Mouse (Mus musculus): Measurements from ENCODE around the gene Sprn.

The Sprn gene

DNA sequence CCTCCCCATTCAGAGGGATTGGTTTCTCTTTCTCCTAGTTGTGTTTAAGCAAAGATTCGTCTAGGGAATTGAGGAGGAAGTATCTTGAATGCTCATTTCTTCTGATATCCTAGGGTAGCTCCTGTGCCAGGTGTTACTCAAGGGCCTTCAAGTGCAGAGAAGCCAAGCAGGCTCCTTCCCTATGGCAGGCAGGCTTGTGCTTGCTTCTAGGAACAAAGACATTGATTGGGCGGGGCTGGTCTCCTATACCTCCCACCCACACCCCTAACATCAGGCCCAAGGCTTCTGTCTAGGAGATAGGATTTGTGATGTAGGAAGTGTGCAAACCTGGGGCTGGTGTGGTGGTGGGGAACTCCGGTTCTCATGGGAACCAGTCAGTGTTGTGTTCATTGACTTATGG lies 27.7 kb downstream of the Sprn start:
- Histone ChIP-seq H3K36me3 (ENCODE audit: control insufficient read depth, insufficient read depth, low read length, poor library complexity, severe bottlenecking) (no peaks in the 10 kb centered on the region), H3K27me3 (ENCODE audit: control insufficient read depth, insufficient read depth, low read length, poor library complexity, severe bottlenecking) (no peaks in the 10 kb centered on the region)
- no peak for DNase-seq (ENCODE audit: low read depth, low spot score)

DNA sequence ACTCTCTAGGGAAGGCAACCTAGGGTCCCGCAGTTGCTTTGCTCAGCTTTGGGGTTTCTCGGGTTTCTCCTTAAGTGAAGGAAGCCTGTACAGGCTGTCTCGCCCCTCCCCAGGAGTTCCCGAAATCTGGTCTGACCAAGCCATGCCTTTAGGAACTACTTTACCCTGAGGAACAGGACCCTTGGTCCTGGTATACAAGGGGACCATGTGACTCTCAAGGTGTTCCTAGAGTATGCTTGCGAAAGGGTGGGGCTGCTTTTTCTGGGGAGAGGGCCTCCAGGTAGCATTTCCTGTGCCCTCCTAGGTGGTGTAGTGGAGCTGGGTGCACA lies 28.7 kb downstream of the Sprn start:
- H3K27me3 ChIP-seq (ENCODE audit: control insufficient read depth, insufficient read depth, low read length, poor library complexity, severe bottlenecking): no peaks in the 10 kb centered on the region
- peak; percentile 6 for DNase-seq (ENCODE audit: low read depth, low spot score)

DNA sequence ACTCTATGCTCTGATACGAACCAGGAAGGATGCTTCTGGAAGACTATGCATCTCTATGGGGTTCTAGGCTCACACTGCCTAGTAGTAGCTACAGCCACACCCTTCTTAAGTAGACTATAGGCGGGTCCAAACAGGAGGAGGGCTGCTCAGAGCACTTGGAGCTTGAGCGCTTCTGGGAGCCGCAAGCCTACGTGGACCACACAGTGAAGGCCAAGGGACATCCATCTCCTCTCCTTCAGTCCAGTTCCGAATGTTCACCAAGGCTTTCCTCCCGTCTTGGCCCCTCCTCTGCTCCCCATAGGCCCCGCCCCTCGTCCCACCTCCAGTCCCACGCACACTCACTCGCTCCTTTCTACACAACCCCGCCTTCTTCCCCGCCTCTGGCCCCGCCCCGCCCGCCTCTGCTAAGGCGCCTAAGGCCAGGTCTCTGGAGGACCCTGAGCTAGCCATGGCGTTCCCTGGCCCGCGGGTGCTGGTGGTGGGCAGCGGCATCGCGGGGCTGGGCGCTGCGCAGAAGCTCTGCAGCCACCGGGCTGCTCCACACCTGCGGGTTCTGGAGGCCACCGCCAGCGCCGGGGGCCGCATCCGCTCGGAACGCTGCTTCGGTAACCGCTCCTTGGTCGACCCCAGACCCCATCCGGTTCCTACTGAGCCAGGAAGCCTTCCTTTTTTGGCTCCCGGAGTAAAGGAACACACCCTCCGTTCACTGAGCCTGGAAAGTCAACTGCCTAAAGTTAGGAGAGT lies 29.2 kb downstream of the Sprn start:
- peak; percentile 92 for DNase-seq (ENCODE audit: low read depth, low spot score)
- no peaks in the 10 kb centered on the region for H3K27me3 ChIP-seq (ENCODE audit: control insufficient read depth, insufficient read depth, low read length, poor library complexity, severe bottlenecking)
- no peaks in the 10 kb centered on the region for H3K36me3 ChIP-seq (ENCODE audit: control insufficient read depth, insufficient read depth, low read length, poor library complexity, severe bottlenecking)

More for the DNA sequence above, 28.7 kb downstream of the Sprn start:
- no peaks in the 10 kb centered on the region for H3K36me3 ChIP-seq (ENCODE audit: control insufficient read depth, insufficient read depth, low read length, poor library complexity, severe bottlenecking)

DNA sequence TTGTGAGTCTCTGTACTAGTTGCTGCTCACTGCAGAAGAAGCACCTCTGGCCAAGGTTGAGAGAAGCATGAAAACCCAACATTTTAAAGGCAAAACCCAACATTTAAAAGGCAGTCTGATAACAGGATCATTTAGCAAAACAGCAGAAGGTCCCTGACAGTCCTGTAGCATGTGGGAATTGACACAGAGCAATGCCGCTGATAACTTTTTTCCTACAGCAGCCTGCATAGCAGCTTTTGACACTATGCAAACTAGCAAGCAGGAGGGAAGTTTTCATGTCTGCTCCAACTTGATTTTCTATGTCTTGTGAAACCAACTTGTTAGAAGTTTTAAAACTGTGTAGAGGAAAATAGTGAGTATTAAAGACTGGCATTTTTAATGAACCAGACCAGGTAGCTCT lies 30.3 kb downstream of the Sprn start:
- Histone ChIP-seq H3K27me3 (ENCODE audit: control insufficient read depth, insufficient read depth, low read length, poor library complexity, severe bottlenecking) (no peaks in the 10 kb centered on the region), H3K36me3 (ENCODE audit: control insufficient read depth, insufficient read depth, low read length, poor library complexity, severe bottlenecking) (no peaks in the 10 kb centered on the region)
- no peak for DNase-seq (ENCODE audit: low read depth, low spot score)

DNA sequence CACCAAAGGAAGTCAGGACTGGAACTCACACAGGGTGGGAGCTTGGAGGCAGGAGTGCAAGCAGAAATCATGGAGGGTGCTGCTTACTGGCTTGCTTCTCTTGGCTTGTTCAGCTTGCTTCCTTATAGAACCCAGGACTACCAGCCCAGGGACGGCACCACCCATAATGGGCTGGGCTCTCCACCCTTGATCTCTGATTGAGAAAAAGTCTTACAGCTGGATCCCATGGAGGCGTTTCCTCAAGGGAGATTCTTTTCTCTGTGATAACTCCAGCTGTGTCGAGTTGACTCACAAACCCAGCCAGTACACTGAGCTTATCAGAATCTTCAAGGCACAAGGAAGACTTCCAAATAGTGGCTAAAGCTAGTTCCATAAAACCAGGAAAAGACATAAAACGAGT lies 31.9 kb downstream of the Sprn start:
- Histone ChIP-seq H3K36me3 (ENCODE audit: control insufficient read depth, insufficient read depth, low read length, poor library complexity, severe bottlenecking) (no peaks in the 10 kb centered on the region), H3K27me3 (ENCODE audit: control insufficient read depth, insufficient read depth, low read length, poor library complexity, severe bottlenecking) (no peaks in the 10 kb centered on the region)
- no peak for DNase-seq (ENCODE audit: low read depth, low spot score)

DNA sequence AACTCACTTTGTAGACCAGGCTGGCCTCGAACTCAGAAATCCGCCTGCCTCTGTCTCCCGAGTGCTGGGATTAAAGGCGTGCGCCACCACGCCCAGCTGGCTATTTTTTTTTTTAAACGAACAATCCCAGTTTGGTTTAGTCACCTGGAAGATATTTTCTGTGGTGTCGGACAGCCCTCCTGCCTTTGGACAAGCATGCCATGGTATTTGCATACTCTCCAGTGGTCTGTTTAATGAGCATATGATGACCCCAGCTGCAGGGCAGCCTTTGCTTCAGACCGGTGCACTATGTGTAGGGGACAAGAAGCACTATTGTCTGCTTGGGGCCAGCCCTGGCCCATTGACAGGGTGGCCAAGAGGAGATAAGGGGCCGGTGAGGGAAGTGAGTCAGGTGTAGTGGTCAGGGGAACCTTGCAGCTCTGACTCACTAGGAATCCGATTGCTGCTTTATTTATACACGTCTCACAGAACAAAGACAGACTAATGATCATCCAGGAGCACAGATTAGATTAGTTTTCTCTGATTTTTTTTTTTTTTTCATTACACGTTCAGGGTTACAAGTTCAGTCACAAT lies 33.3 kb downstream of the Sprn start:
- Histone ChIP-seq H3K27me3 (ENCODE audit: control insufficient read depth, insufficient read depth, low read length, poor library complexity, severe bottlenecking) (no peaks in the 10 kb centered on the region), H3K36me3 (ENCODE audit: control insufficient read depth, insufficient read depth, low read length, poor library complexity, severe bottlenecking) (no peaks in the 10 kb centered on the region)
- DNase-seq (ENCODE audit: low read depth, low spot score): no peak

DNA sequence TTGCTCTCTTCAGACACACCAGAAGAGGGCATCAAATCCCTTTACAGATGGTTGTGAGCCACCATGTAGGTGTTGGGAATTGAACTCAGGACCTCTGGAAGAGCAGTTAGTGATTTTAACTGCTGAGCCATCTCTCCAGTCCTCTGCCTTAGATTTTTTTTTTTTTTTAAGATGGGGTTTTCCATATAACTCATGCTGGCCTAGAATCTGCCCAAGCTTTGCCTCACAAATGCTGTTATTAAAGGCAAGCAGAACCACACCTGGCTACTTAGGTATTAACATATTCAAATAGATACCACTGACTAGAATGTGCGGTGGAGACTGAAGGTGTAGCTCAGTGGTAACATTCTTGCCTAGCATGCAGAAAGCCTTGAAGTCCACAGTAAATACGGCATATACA lies 34.2 kb downstream of the Sprn start:
- DNase-seq (ENCODE audit: low read depth, low spot score): no peak
- H3K27me3 ChIP-seq (ENCODE audit: control insufficient read depth, insufficient read depth, low read length, poor library complexity, severe bottlenecking): no peaks in the 10 kb centered on the region
- no peaks in the 10 kb centered on the region for H3K36me3 ChIP-seq (ENCODE audit: control insufficient read depth, insufficient read depth, low read length, poor library complexity, severe bottlenecking)

DNA sequence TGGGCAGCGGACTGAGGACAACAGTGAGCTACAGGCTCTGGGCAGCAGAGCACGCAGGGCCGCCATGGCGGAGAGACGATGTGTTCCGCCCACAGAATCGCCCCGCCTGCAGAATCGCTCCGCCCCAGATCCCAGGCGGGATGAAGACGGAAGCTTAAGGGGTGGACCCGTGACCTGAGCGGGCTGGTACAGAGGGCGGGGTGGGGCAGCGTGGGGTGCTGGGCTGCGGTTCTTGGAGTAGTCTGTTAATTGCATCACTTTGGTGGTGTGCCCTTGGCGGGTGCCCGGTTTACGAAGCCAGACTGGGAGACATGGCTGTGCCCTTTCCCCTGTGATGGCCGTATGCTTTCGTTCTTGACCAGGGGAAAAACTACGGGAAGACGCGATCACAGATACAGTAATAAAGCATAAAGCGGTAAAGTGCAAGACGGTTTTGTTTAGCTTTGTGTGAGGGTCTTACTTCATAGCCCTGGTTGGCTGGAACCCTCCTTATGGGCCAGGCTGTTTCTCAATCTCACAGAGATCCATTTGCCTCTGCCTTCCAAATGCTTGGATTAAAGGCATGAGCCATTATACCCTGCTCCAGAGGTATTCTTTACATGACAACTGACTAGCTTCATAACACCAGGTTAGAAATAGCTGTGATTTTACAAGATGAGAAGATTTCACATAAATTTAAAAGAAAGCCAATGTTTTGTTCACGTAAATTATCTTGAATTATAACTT lies 38.2 kb downstream of the Sprn start, which contains the start of gene Echs1:
Gene Echs1, minus strand, starts transcription at position 148 of the 726 bp plus-strand sequence.
- Histone ChIP-seq H3K36me3 (ENCODE audit: control insufficient read depth, insufficient read depth, low read length, poor library complexity, severe bottlenecking) (no peaks in the 10 kb centered on the region), H3K27me3 (ENCODE audit: control insufficient read depth, insufficient read depth, low read length, poor library complexity, severe bottlenecking) (no peaks in the 10 kb centered on the region)
- DNase-seq (ENCODE audit: low read depth, low spot score): peak; percentile 90

DNA sequence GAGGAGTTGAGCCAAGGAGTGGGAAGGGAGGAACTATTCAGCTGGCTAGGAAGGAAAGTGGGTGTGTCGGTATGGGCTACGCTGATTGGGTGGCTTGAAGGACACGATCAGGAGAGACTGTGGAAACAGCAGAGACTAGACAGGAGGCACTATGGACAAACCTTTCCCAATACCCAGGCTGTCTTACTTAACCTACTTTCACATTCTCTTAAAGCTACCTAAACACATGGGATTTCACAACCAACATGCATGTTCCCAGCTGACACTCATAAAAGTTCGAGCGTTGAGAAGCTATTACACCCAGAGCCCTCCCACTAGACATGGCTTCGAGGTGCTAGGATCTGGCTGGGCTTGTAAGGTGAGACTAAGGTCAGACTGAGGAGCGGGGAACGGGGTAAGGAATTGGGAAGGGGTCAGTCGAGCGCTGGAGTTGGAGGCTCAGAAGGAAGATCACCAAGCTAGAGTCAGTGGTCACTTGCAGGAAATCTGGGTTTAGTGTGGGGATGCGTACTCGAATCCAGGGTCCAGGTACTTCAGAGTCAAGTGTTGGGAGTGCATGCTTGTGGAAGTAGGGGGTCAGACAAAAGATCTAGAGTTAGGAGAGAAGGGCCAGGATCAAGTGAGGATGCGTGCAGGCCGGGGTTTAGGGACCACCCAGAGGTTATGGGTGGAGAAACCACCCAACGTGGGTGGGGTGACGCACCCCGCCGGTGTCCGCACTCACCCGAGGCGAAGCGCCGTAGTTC lies 38.9 kb downstream of the Sprn start, which contains the start of gene Paox:
Gene Paox, plus strand, starts transcription at position 217 of the 746 bp plus-strand sequence.
- H3K36me3 ChIP-seq (ENCODE audit: control insufficient read depth, insufficient read depth, low read length, poor library complexity, severe bottlenecking): no peaks in the 10 kb centered on the region
- DNase-seq (ENCODE audit: low read depth, low spot score): peak; percentile 8
- H3K27me3 ChIP-seq (ENCODE audit: control insufficient read depth, insufficient read depth, low read length, poor library complexity, severe bottlenecking): no peaks in the 10 kb centered on the region

DNA sequence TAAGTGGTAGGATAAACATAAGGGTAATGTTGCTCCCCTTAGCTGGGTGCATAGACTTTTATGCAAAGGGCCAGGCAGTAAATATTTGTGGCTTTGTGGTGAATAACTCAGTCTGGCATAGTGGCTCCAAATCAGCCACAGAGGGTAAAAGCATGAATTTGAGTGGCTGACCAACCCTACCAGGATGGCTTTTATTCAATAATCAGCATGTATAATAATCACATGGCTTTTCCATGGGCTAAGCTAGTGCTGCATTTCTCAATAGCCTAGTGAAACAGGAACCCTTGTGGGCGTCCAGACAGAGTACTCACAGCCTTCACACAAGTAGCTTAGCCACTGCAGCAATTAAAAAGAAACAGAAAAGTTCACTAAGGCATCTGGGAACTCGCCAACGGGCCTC lies 42.7 kb downstream of the Sprn start:
- DNase-seq (ENCODE audit: low read depth, low spot score): no peak
- 0 out of 2 replicates have a peak, but pooled peaks cover 4% of the 10 kb centered on the region for H3K36me3 ChIP-seq (ENCODE audit: control insufficient read depth, insufficient read depth, low read length, poor library complexity, severe bottlenecking)
- no peaks in the 10 kb centered on the region for H3K27me3 ChIP-seq (ENCODE audit: control insufficient read depth, insufficient read depth, low read length, poor library complexity, severe bottlenecking)

DNA sequence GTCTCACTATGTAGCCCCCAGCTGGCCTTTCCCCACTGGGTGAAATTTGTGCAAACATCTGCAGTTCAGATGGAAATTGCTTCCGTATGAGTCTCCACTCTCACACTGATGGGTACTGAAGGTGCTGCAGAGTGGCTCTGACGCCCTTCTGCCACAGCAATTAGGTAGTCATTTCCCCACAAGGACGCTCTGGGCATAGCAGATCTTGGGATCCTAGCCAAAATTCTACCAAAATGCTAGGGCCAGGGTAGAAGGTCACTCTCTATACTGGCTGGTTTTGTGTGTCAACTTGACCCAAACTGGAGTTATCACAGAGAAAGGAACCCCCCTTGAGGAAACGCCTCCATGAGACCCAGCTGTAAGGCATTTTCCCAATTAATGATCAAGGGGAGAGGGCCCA lies 50.7 kb downstream of the Sprn start:
- no peaks in the 10 kb centered on the region for H3K27me3 ChIP-seq (ENCODE audit: control insufficient read depth, insufficient read depth, low read length, poor library complexity, severe bottlenecking)
- peaks cover 5% of the 10 kb centered on the region; the same call in 1 of the 2 replicates for H3K36me3 ChIP-seq (ENCODE audit: control insufficient read depth, insufficient read depth, low read length, poor library complexity, severe bottlenecking)
- DNase-seq (ENCODE audit: low read depth, low spot score): no peak

DNA sequence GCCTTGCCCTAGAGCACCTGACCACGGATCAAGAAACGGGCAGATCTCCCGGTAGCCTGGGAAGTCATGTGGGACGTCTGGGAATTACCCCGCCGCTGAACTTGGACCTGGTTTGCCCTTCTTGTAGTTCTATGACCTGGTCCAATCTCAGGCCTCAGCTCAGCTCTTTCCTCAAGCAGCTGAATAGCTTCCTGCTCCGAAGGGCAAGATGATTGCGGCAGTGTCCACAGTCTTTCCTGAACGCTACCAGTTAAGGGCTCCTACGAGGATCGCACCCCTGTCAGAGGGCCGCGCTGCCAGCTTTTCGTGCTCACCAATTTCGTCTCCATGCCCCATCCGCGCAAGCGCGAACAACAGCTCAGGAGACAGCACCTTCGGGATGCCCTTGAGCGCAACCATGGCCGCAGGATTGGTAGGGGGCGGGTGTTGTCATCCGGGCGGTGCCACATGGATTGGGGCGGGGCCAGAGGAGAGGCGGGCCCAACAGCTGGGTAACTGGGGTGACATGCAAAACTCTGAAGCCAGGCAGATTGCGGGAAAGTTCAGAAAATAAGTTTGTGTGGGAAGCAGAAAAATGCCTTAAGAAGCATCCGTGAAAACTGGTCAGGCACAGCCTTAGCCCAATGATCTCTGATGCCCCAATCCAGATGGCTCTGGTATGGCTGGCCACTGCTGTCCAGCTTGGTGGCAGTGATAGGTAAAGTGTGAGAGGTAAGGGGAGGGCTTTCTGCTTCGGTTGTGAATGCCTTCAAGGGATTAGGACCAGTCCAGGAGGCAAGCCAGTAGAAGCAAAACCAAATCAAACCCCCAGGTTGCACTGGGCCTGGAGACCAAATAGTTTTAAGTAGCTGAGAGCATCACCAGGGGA lies 52.5 kb downstream of the Sprn start, which contains the start of gene Fuom:
Gene Fuom, minus strand, starts transcription at position 449 of the 868 bp plus-strand sequence.
- Histone ChIP-seq H3K27me3 (ENCODE audit: control insufficient read depth, insufficient read depth, low read length, poor library complexity, severe bottlenecking) (no peaks in the 10 kb centered on the region), H3K36me3 (ENCODE audit: control insufficient read depth, insufficient read depth, low read length, poor library complexity, severe bottlenecking) (peaks cover 3% of the 10 kb centered on the region; the same call in 1 of the 2 replicates)
- peak; percentile 57 for DNase-seq (ENCODE audit: low read depth, low spot score)

DNA sequence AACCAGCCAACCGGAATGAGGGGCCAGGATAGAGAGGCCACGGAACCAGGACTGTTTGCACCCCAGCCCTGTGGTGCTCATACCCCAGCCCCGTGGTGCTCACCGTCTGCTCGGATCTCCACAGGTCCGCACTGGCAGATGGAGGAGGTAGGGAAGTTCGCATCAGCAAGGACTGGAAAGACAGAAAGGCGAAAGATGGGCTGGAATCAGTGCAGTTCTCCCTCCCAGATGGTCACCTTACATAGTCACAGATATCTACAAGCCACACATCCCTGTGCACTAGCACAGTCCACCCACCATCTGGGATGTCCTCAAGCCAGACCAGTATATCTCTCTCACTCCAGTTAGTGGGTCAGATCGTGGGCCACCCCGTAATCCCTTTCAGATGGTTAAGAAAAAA lies 53.2 kb downstream of the Sprn start:
- Histone ChIP-seq H3K27me3 (ENCODE audit: control insufficient read depth, insufficient read depth, low read length, poor library complexity, severe bottlenecking) (no peaks in the 10 kb centered on the region), H3K36me3 (ENCODE audit: control insufficient read depth, insufficient read depth, low read length, poor library complexity, severe bottlenecking) (peaks cover 3% of the 10 kb centered on the region; the same call in 1 of the 2 replicates)
- DNase-seq (ENCODE audit: low read depth, low spot score): no peak

Measured in splenic B cell, adult 2 months (primary cell).